Mouse (Mus musculus) left cerebral cortex, adult 18-20 months (tissue): Measurements from ENCODE around the gene AW011738. TPM values are rescaled to one million over a fixed set of nuclear protein-coding genes. Genes with fewer than 3 reads are reported as not detected.

Experiments used
- DNase-seq, 2 experiments: peaks; one replicate each; pipeline ENCODE4 v3.0.0; 2021 to 2022; ENCODE audit warnings: low spot score in 2 of 2, mixed read lengths in 1 of 2
- microRNA-seq, 2 experiments: library from miRNA; unstranded; fragments of <30 nt; microRNA quantifications; one replicate each; pipeline ENCODE4 v1.2.0; 2021
- total RNA-seq, 2 experiments: library from RNA; stranded (reverse); gene quantifications; 2 replicates each; pipeline ENCODE4 v1.2.3; 2021

AW011738 gene
- total RNA-seq, 2 experiments from 2014 or later, result 5.8 to 6.0 TPM

DNA sequence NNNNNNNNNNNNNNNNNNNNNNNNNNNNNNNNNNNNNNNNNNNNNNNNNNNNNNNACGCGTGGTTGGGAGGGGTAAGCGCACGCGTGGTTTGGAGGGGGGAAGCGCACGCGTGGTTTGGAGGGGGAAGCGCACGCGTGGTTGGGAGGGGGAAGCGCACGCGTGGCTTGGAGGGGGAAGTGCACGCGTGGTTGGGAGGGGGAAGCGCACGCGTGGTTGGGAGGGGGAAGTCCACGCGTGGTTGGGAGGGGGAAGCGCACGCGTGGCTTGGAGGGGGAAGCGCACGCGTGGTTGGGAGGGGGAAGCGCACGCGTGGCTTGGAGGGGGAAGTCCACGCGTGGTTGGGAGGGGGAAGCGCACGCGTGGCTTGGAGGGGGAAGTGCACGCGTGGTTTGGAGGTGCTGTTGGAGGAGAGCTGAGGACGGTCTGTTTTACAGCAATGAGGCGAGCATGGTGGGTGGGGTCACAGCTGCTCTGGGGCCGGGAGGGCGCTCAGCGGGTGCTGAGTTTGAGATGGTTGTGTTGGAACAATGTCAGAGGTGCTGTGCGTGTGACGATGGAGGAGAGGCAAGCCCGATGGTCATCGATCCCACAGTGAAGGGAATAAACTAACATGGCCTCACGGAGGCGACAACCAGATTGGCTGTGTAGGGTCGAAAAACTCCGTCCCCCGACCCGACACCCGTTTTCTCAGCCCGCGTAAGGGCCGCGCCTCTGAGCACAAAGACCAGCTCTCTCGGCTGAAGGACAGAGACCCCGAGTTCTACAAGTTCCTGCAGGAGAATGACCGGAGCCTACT is 33.7 kb downstream of the AW011738 start:
- no peak for DNase-seq

GRCm38 (mm10) chr4:156249567-156249966 is 46.5 kb downstream of the AW011738 start:
- DNase-seq, result no peak

DNA sequence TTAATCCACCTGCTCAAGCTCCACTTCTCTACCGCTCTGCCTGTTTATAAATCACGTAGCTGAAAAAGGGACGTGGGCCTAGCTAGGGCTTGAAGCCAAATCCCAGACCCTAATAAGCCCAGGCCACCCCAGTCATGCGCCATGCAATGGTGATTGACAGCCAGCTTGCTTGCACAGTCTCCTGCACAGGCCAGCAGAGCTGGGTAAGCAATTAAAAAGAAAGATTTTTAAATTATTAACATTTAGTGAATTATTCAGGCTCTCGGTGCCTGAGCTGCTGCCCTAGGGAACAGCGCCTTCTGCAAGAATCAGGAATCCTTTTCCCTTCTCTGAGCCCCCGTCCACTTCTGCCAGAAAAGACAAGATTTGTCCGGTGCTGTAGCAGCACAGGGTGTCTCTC is 48.0 kb downstream of the AW011738 start:
- no peak for DNase-seq

DNA sequence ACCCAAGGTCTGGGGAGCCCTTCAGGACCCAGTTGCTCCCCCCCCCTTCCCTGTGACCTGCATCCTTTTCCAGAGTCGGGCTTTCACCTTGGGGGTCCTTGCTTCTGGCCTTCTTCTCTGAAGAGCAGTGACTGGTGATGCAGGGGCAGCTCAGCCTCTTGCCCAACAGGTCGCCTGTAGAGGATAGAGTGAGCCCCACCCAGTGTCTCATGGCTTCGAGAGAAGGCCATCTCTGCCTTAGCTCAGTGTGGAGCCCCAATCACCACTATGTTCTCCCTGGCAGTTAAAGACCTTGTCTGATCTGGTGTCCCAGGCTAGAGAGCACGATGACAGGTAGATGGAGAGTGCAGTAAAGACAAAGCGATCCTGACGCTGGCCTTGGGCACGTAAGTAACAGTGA is 49.0 kb downstream of the AW011738 start:
- no peak for DNase-seq

DNA sequence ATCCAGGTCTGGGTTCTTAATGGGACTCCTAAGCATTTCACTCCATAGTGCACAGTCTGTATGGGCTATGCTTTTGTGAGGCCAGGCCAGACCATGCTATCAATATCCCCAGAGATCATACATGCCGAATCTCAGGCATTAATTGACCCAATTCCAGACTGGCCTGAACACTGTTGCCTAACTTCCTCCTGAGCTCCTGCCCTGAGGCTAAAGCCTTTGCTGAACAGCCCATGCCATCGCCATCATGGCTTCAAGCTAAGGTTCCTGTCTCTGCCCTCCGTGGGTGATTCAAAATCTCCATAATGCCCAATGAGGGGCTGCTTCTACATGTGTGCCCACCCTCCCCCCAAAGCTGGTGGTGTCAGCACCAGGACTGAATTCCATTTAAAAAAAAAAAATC is 49.5 kb downstream of the AW011738 start:
- DNase-seq, result no peak

DNA sequence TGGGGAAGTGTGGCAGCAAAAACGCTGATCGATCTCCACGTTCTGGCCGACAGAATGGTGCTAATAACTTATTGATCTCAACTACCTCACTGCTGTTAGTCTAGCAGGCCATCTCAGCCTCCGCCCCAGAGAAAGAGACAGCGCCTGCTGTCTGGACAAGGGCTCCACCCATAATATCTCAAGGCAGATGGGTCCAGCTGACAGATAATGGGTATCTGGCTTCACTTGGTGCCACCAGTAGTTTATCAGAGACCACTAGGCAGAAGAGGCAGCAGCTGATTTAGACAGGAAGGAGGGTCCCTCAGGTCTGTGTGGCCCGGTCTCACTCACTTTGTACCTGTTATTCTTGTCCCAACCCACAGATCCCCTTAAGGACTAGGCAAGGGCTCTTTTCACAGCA is 49.9 kb downstream of the AW011738 start:
- DNase-seq, result no peak

- no peak for DNase-seq
These were observed 51.4 kb downstream of the AW011738 start for GRCm38 (mm10) chr4:156254361-156255077.

Small RNAs within 50 kb of the gene (microRNA-seq; reads per million reads assigned to microRNA genes)
- gene Mir7658, result 1.7 to 6.2 reads per million in 2 experiments

Other genes starting within 250 kb of the AW011738 start
- 10 to 100 TPM; 16.6 to 17.7 TPM for gene C1qtnf12, start 241.0 kb upstream of the AW011738 start, total RNA-seq
- 10 to 100 TPM in 1 of 2 experiments, 1 to 10 TPM in 1; 8.9 to 10.7 TPM for gene B3galt6, start 210.7 kb upstream of the AW011738 start, total RNA-seq
- 100 to 1,000 TPM; 213 to 215 TPM for gene Sdf4, start 210.4 kb upstream of the AW011738 start, total RNA-seq
- gene Tnfrsf4, start 189.5 kb upstream of the AW011738 start, total RNA-seq, result 1 to 10 TPM in 1 of 2 experiments, under 1 TPM in 1; 0.95 to 2.3 TPM
- not detected for gene Tnfrsf18, start 177.1 kb upstream of the AW011738 start, total RNA-seq
- not detected for gene Ttll10, start 143.9 kb upstream of the AW011738 start, total RNA-seq
- 10 to 100 TPM; 29.4 to 30.7 TPM for gene 9430015G10Rik, start 93.3 kb upstream of the AW011738 start, total RNA-seq
- 1 to 10 TPM in 1 of 2 experiments, under 1 TPM in 1; 0.77 to 1.1 TPM for gene Rnf223, start 72.8 kb upstream of the AW011738 start, total RNA-seq
- gene Agrn, start 5.8 kb upstream of the AW011738 start, total RNA-seq, result 100 to 1,000 TPM; 118 to 129 TPM
- 1 to 10 TPM in 1 of 2 experiments, under 1 TPM in 1; 0.63 to 1.4 TPM for gene Isg15, start 2.5 kb upstream of the AW011738 start, total RNA-seq
- gene Perm1, start 12.6 kb downstream of the AW011738 start, total RNA-seq, result under 1 TPM; 0.19 to 0.33 TPM
- 10 to 100 TPM; 34.2 to 40.1 TPM for gene Plekhn1, start 31.6 kb downstream of the AW011738 start, total RNA-seq
- 10 to 100 TPM; 70.4 to 71.6 TPM for gene Noc2l, start 32.7 kb downstream of the AW011738 start, total RNA-seq
- 1 to 10 TPM; 4.0 to 5.6 TPM for gene Samd11, start 52.4 kb downstream of the AW011738 start, total RNA-seq
- not detected for gene Vmn2r-ps159, start 127.8 kb downstream of the AW011738 start, total RNA-seq